Mouse (Mus musculus) CH12.LX (cell line): Measurements from ENCODE around the gene Srsf9. TPM values are rescaled to one million over a fixed set of nuclear protein-coding genes. Genes with fewer than 3 reads are reported as not detected.

Source experiments
- DNase-seq: peaks from one replicate; pipeline ENCODE4 v3.0.0-alpha.2; 2013; ENCODE audit errors: extremely low read depth
- H3K27ac ChIP-seq: 2 replicates; pipeline ENCODE4 v1.5.1; 2012; ENCODE audit warnings: low read depth, mild to moderate bottlenecking, control low read depth, moderate library complexity; ENCODE audit not compliant: insufficient read depth
- H3K27me3 ChIP-seq: replicated peaks from 2 replicates; pipeline ENCODE3; 2012; ENCODE audit warnings: inconsistent platforms
- H3K36me3 ChIP-seq, 2 experiments: replicated peaks in 1 of 2; 2 replicates each; pipeline versions ENCODE3 to v1.6.1; 2012; ENCODE audit warnings: inconsistent platforms in 1 of 2, low read length in 1 of 2, mild to moderate bottlenecking in 1 of 2, mixed read lengths in 1 of 2, moderate library complexity in 1 of 2; ENCODE audit not compliant: control insufficient read depth in 1 of 2, insufficient read depth in 1 of 2
- H3K4me1 ChIP-seq, 2 experiments: 2 replicates each; pipeline ENCODE4 v1.6.1; 2012; ENCODE audit warnings: inconsistent platforms in 1 of 2, moderate library complexity in 1 of 2; ENCODE audit not compliant: insufficient read depth in 2 of 2, control insufficient read depth in 1 of 2
- H3K4me2 ChIP-seq: 2 replicates; pipeline ENCODE4 v1.6.1; 2012; ENCODE audit warnings: low read depth, mild to moderate bottlenecking, control low read depth; ENCODE audit not compliant: poor library complexity, insufficient read depth, severe bottlenecking
- H3K4me3 ChIP-seq, 3 experiments: fragments of 150-350 bp in 1 of 3; sonication (generic) in 1 of 3; replicated peaks in 1 of 3; 2 replicates each; pipeline versions ENCODE3 to v1.5.1; 2011 to 2012; ENCODE audit warnings: low read depth in 2 of 3, low read length in 2 of 3, mild to moderate bottlenecking in 2 of 3, moderate library complexity in 2 of 3, control low read depth in 1 of 3, improper control_type of control experiment in 1 of 3, inconsistent platforms in 1 of 3, mixed read lengths in 1 of 3; ENCODE audit not compliant: poor library complexity in 1 of 3
- H3K79me2 ChIP-seq: replicated peaks from 2 replicates; pipeline ENCODE4 v1.6.1; 2012; ENCODE audit warnings: mild to moderate bottlenecking, moderate library complexity; ENCODE audit not compliant: control insufficient read depth, poor library complexity, insufficient read depth, severe bottlenecking; ENCODE audit errors: extremely low read depth
- H3K9ac ChIP-seq: 2 replicates; pipeline ENCODE4 v1.6.1; 2012; ENCODE audit warnings: low read depth, mild to moderate bottlenecking, control low read depth, moderate library complexity; ENCODE audit not compliant: insufficient read depth
- H3K9me3 ChIP-seq: replicated peaks from 2 replicates; pipeline ENCODE3; 2012; ENCODE audit warnings: low read length, inconsistent platforms, mixed read lengths
- ELF1 ChIP-seq: IDR thresholded peaks from 2 replicates; pipeline ENCODE4 v1.6.1; 2014; ENCODE audit warnings: low read depth, mild to moderate bottlenecking, inconsistent platforms, low read length, improper control_type of control experiment
- EP300 ChIP-seq: IDR thresholded peaks from 2 replicates; pipeline ENCODE4 v1.6.1; 2011; ENCODE audit warnings: low read length, improper control_type of control experiment
- HCFC1 ChIP-seq: IDR thresholded peaks from 2 replicates; pipeline ENCODE4 v1.6.1; 2012; ENCODE audit warnings: low read depth, mild to moderate bottlenecking, inconsistent platforms, low read length, improper control_type of control experiment
- JUN ChIP-seq: IDR thresholded peaks from 2 replicates; pipeline ENCODE4 v1.6.1; 2011; ENCODE audit warnings: low read depth, mild to moderate bottlenecking, low read length, improper control_type of control experiment, moderate library complexity; ENCODE audit not compliant: insufficient read depth
- MAFK ChIP-seq: IDR thresholded peaks from 2 replicates; pipeline ENCODE4 v1.6.1; 2011; ENCODE audit warnings: low read length, improper control_type of control experiment; ENCODE audit not compliant: insufficient replicate concordance
- MAZ ChIP-seq: IDR thresholded peaks from 2 replicates; pipeline ENCODE4 v1.6.1; 2012; ENCODE audit warnings: low read depth, mild to moderate bottlenecking, inconsistent platforms, low read length, improper control_type of control experiment, moderate library complexity
- MXI1 ChIP-seq: IDR thresholded peaks from 2 replicates; pipeline ENCODE4 v1.6.1; 2011; ENCODE audit warnings: mild to moderate bottlenecking, low read depth, low read length, improper control_type of control experiment
- SIN3A ChIP-seq: IDR thresholded peaks from 2 replicates; pipeline ENCODE4 v1.6.1; 2012; ENCODE audit warnings: low read length, improper control_type of control experiment, inconsistent platforms
- TBP ChIP-seq: conservative IDR thresholded peaks from 2 replicates; pipeline ENCODE4 v1.6.1; 2011; ENCODE audit warnings: low read depth, low read length, improper control_type of control experiment
- TCF12 ChIP-seq: IDR thresholded peaks from 2 replicates; pipeline ENCODE4 v1.6.1; 2014; ENCODE audit warnings: low read depth, mild to moderate bottlenecking, inconsistent platforms, low read length, improper control_type of control experiment
- ZC3H11A ChIP-seq: IDR thresholded peaks from 2 replicates; pipeline ENCODE4 v1.6.1; 2012; ENCODE audit warnings: low read depth, mild to moderate bottlenecking, inconsistent platforms, low read length, improper control_type of control experiment
- ZMIZ1 ChIP-seq: IDR thresholded peaks from 2 replicates; pipeline ENCODE4 v1.6.1; 2012; ENCODE audit warnings: low read depth, mild to moderate bottlenecking, inconsistent platforms, low read length, improper control_type of control experiment
- dilution Hi-C: fragments of 300-500 bp; cut with MboI; formaldehyde crosslinking; loops from 2 replicates; pipeline ENCODE4 v1.14.3; 2020; ENCODE audit warnings: low sequenced_read_pairs; ENCODE audit not compliant: extremely low pct_unique_long_range_greater_than_20kb, extremely low pct_ligation_motif_present
- in situ Hi-C: fragments of 300-500 bp; cut with MboI; formaldehyde crosslinking; loops from 3 replicates; pipeline ENCODE4 v1.14.3; 2019; ENCODE audit warnings: low sequenced_read_pairs, low pct_ligation_motif_present, low pct_unique_long_range_greater_than_20kb, mixed read lengths
- polyA plus RNA-seq: library from polyadenylated mRNA; unstranded; fragments of >175 nt; gene quantifications from 2 replicates; pipeline ENCODE4 v1.2.1, GENCODE M21; 2012; ENCODE audit warnings: low read depth; ENCODE audit not compliant: insufficient read length
- total RNA-seq, 2 experiments: library from RNA; depleted of rRNA; stranded (reverse); fragments of 300-350 nt in 1 of 2; fragments of >200 nt in 1 of 2; gene quantifications; 2 replicates each; pipeline ENCODE4 v1.2.3; 2012 to 2014

Gene Srsf9
- total and polyA plus RNA-seq, 3 experiments: 73.4 to 130 (median 117) TPM

- dilution Hi-C loops: no loop called here
These were observed 35.2 kb downstream of the Srsf9 start for GRCm38 (mm10) chr5:115362216-115362615.

GRCm38 (mm10) chr5:115362819-115363714 is 36.1 kb downstream of the Srsf9 start:
- no peak for TF ChIP-seq ZMIZ1
- no peak for TF ChIP-seq ELF1
- TF ChIP-seq MXI1: no peak
- no peak for TF ChIP-seq ZC3H11A
- TF ChIP-seq SIN3A: no peak
- TF ChIP-seq, all 38 proteins: peak for 0
- Histone ChIP-seq H3K27me3 (no peaks in the 10 kb centered on the region), H3K27ac (no peak overlapping the region), H3K4me1 (peaks cover 0 to 12% of the 10 kb centered on the region in 2 experiments; a peak in 2 of 4 replicates), H3K4me3 (no peak overlapping the region), H3K9me3 (no peaks in the 10 kb centered on the region), H3K79me2 (peaks cover 10% of the 10 kb centered on the region), H3K9ac (no peak overlapping the region), H3K36me3 (peaks cover 14 to 52% of the 10 kb centered on the region in 2 experiments), H3K4me2 (no peak overlapping the region)
- DNase-seq: no peak
- in situ Hi-C loops (no loop called here), dilution Hi-C loops (no loop called here)

More at GRCm38 (mm10) chr5:115362216-115362615, 35.2 kb downstream of the Srsf9 start:
- in situ Hi-C loops: no loop called here
- Histone ChIP-seq H3K27ac (no peak overlapping the region), H3K4me3 (no peak overlapping the region), H3K4me1 (peaks cover 0 to 12% of the 10 kb centered on the region in 2 experiments; a peak in 2 of 4 replicates), H3K27me3 (no peaks in the 10 kb centered on the region), H3K36me3 (peaks cover 14 to 45% of the 10 kb centered on the region in 2 experiments), H3K9me3 (no peaks in the 10 kb centered on the region), H3K4me2 (no peak overlapping the region), H3K9ac (no peak overlapping the region), H3K79me2 (peaks cover 10% of the 10 kb centered on the region)
- TF ChIP-seq MAFK: no peak
- no peak for TF ChIP-seq TBP
- TF ChIP-seq MAZ: no peak
- TF ChIP-seq TCF12: no peak
- TF ChIP-seq HCFC1: no peak
- no peak for TF ChIP-seq EP300
- no peak for TF ChIP-seq SIN3A
- TF ChIP-seq MXI1: no peak
- TF ChIP-seq JUN: no peak
- no peak for DNase-seq
